Mouse (Mus musculus): ENCODE results near the gene Psmb3. TPM values are rescaled to one million over a fixed set of nuclear protein-coding genes. Genes with fewer than 3 reads are reported as not detected.
A peak's percentile ranks its signal among the peaks of the same experiment; 100 is the strongest.
"Not testable (repeated sequence)": the region's sequence is repeated elsewhere in the genome, so short reads cannot be mapped to it uniquely, and the experiment has no call there.

The Psmb3 gene
- polyA plus RNA-seq, 1 experiment from 2014 or later, result 545 TPM

GRCm38 (mm10) chr11:97733689-97734088 lies 30.5 kb downstream of the Psmb3 start:
- DNase-seq (ENCODE audit: low spot score) (peak; percentile 29), ATAC-seq (ENCODE audit: insufficient read depth, low FRiP score, low TSS enrichment) (no peak)
- WGBS, result 49% methylated on average over 10 of the region's 10 CpGs
- Histone ChIP-seq H3K9me3 (ENCODE audit: control insufficient read depth, low read length) (no peaks in the 10 kb centered on the region), H3K4me3 (ENCODE audit: low read depth, low read length) (no peak overlapping the region), H3K4me2 (ENCODE audit: low read depth) (no peak overlapping the region), H3K27ac (ENCODE audit: low read depth, low read length) (no peak overlapping the region), H3K4me1 (ENCODE audit: control insufficient read depth, insufficient read depth, low read length) (no peaks in the 10 kb centered on the region), H3K36me3 (ENCODE audit: control insufficient read depth, insufficient read depth, low read length) (no peaks in the 10 kb centered on the region), H3K9ac (ENCODE audit: low read length) (no peak overlapping the region), H3K27me3 (ENCODE audit: control insufficient read depth, insufficient read depth, low read length) (no peaks in the 10 kb centered on the region)

GRCm38 (mm10) chr11:97734810-97735209 lies 31.6 kb downstream of the Psmb3 start:
- H3K27me3 ChIP-seq (ENCODE audit: control insufficient read depth, insufficient read depth, low read length); H3K9me3 ChIP-seq (ENCODE audit: control insufficient read depth, low read length); ATAC-seq (ENCODE audit: insufficient read depth, low FRiP score, low TSS enrichment); DNase-seq (ENCODE audit: low spot score); H3K27ac ChIP-seq (ENCODE audit: low read depth, low read length); H3K4me1 ChIP-seq (ENCODE audit: control insufficient read depth, insufficient read depth, low read length); H3K4me2 ChIP-seq (ENCODE audit: low read depth); H3K9ac ChIP-seq (ENCODE audit: low read length); H3K36me3 ChIP-seq (ENCODE audit: control insufficient read depth, insufficient read depth, low read length); H3K4me3 ChIP-seq (ENCODE audit: low read depth, low read length): not testable (repeated sequence)
- WGBS, result 86% methylated on average over 5 of the region's 5 CpGs

- H3K27me3 ChIP-seq (ENCODE audit: control insufficient read depth, insufficient read depth, low read length), result no peaks in the 10 kb centered on the region
- no peak for ATAC-seq (ENCODE audit: insufficient read depth, low FRiP score, low TSS enrichment)
- no peak overlapping the region for H3K4me3 ChIP-seq (ENCODE audit: low read depth, low read length)
- no peaks in the 10 kb centered on the region for H3K36me3 ChIP-seq (ENCODE audit: control insufficient read depth, insufficient read depth, low read length)
- no peaks in the 10 kb centered on the region for H3K4me1 ChIP-seq (ENCODE audit: control insufficient read depth, insufficient read depth, low read length)
- H3K9ac ChIP-seq (ENCODE audit: low read length), result no peak overlapping the region
- no peak for DNase-seq (ENCODE audit: low spot score)
- H3K4me2 ChIP-seq (ENCODE audit: low read depth), result no peak overlapping the region
- WGBS, result 91% methylated on average over 5 of the region's 5 CpGs
- H3K27ac ChIP-seq (ENCODE audit: low read depth, low read length), result no peak overlapping the region
- no peaks in the 10 kb centered on the region for H3K9me3 ChIP-seq (ENCODE audit: control insufficient read depth, low read length)
Observed at GRCm38 (mm10) chr11:97736645-97737044, 33.4 kb downstream of the Psmb3 start.

GRCm38 (mm10) chr11:97737600-97737999 lies 34.4 kb downstream of the Psmb3 start:
- 82% methylated on average over 4 of the region's 4 CpGs for WGBS
- H3K4me1 ChIP-seq (ENCODE audit: control insufficient read depth, insufficient read depth, low read length), result 0 out of 2 replicates have a peak, but pooled peaks cover under 1% of the 10 kb centered on the region
- H3K27me3 ChIP-seq (ENCODE audit: control insufficient read depth, insufficient read depth, low read length), result no peaks in the 10 kb centered on the region
- H3K4me3 ChIP-seq (ENCODE audit: low read depth, low read length), result no peak overlapping the region
- no peaks in the 10 kb centered on the region for H3K36me3 ChIP-seq (ENCODE audit: control insufficient read depth, insufficient read depth, low read length)
- H3K27ac ChIP-seq (ENCODE audit: low read depth, low read length), result no peak overlapping the region
- DNase-seq (ENCODE audit: low spot score) (no peak), ATAC-seq (ENCODE audit: insufficient read depth, low FRiP score, low TSS enrichment) (no peak)
- H3K4me2 ChIP-seq (ENCODE audit: low read depth), result no peak overlapping the region
- no peaks in the 10 kb centered on the region for H3K9me3 ChIP-seq (ENCODE audit: control insufficient read depth, low read length)
- H3K9ac ChIP-seq (ENCODE audit: low read length), result no peak overlapping the region

GRCm38 (mm10) chr11:97738703-97739102 lies 35.5 kb downstream of the Psmb3 start:
- Histone ChIP-seq H3K4me3 (ENCODE audit: low read depth, low read length) (no peak overlapping the region), H3K36me3 (ENCODE audit: control insufficient read depth, insufficient read depth, low read length) (no peaks in the 10 kb centered on the region), H3K9me3 (ENCODE audit: control insufficient read depth, low read length) (no peaks in the 10 kb centered on the region), H3K27me3 (ENCODE audit: control insufficient read depth, insufficient read depth, low read length) (no peaks in the 10 kb centered on the region), H3K9ac (ENCODE audit: low read length) (no peak overlapping the region), H3K4me1 (ENCODE audit: control insufficient read depth, insufficient read depth, low read length) (peaks cover 11% of the 10 kb centered on the region; the same call in 1 of the 2 replicates), H3K4me2 (ENCODE audit: low read depth) (no peak overlapping the region), H3K27ac (ENCODE audit: low read depth, low read length) (no peak overlapping the region)
- 68% methylated on average over 6 of the region's 6 CpGs for WGBS
- ATAC-seq (ENCODE audit: insufficient read depth, low FRiP score, low TSS enrichment), result no peak
- DNase-seq (ENCODE audit: low spot score), result no peak

- H3K4me1 ChIP-seq (ENCODE audit: control insufficient read depth, insufficient read depth, low read length), result peaks cover 11% of the 10 kb centered on the region; the same call in 1 of the 2 replicates
Observed at GRCm38 (mm10) chr11:97739155-97739554, 36.0 kb downstream of the Psmb3 start.

GRCm38 (mm10) chr11:97740190-97740589 lies 37.0 kb downstream of the Psmb3 start:
- Histone ChIP-seq H3K27ac (ENCODE audit: low read depth, low read length) (no peak overlapping the region), H3K27me3 (ENCODE audit: control insufficient read depth, insufficient read depth, low read length) (no peaks in the 10 kb centered on the region), H3K4me2 (ENCODE audit: low read depth) (no peak overlapping the region), H3K9me3 (ENCODE audit: control insufficient read depth, low read length) (no peaks in the 10 kb centered on the region), H3K9ac (ENCODE audit: low read length) (no peak overlapping the region), H3K4me3 (ENCODE audit: low read depth, low read length) (no peak overlapping the region), H3K4me1 (ENCODE audit: control insufficient read depth, insufficient read depth, low read length) (peaks cover 11% of the 10 kb centered on the region; the same call in 1 of the 2 replicates), H3K36me3 (ENCODE audit: control insufficient read depth, insufficient read depth, low read length) (no peaks in the 10 kb centered on the region)
- DNase-seq (ENCODE audit: low spot score), result no peak
- ATAC-seq (ENCODE audit: insufficient read depth, low FRiP score, low TSS enrichment), result no peak
- 65% methylated on average over 7 of the region's 7 CpGs for WGBS

More at GRCm38 (mm10) chr11:97739155-97739554, 36.0 kb downstream of the Psmb3 start:
- H3K4me3 ChIP-seq (ENCODE audit: low read depth, low read length), result no peak overlapping the region
- H3K9ac ChIP-seq (ENCODE audit: low read length), result no peak overlapping the region
- no peaks in the 10 kb centered on the region for H3K9me3 ChIP-seq (ENCODE audit: control insufficient read depth, low read length)
- no peak overlapping the region for H3K4me2 ChIP-seq (ENCODE audit: low read depth)
- ATAC-seq (ENCODE audit: insufficient read depth, low FRiP score, low TSS enrichment) (no peak), DNase-seq (ENCODE audit: low spot score) (no peak)
- no peaks in the 10 kb centered on the region for H3K36me3 ChIP-seq (ENCODE audit: control insufficient read depth, insufficient read depth, low read length)
- H3K27me3 ChIP-seq (ENCODE audit: control insufficient read depth, insufficient read depth, low read length), result no peaks in the 10 kb centered on the region
- no peak overlapping the region for H3K27ac ChIP-seq (ENCODE audit: low read depth, low read length)
- 88% methylated on average over 3 of the region's 3 CpGs for WGBS

- Histone ChIP-seq H3K27ac (ENCODE audit: low read depth, low read length) (no peak overlapping the region), H3K9me3 (ENCODE audit: control insufficient read depth, low read length) (no peaks in the 10 kb centered on the region), H3K36me3 (ENCODE audit: control insufficient read depth, insufficient read depth, low read length) (peaks cover 3% of the 10 kb centered on the region; the same call in 1 of the 2 replicates), H3K9ac (ENCODE audit: low read length) (no peak overlapping the region), H3K4me2 (ENCODE audit: low read depth) (no peak overlapping the region), H3K4me1 (ENCODE audit: control insufficient read depth, insufficient read depth, low read length) (peaks cover 11% of the 10 kb centered on the region; the same call in 1 of the 2 replicates), H3K4me3 (ENCODE audit: low read depth, low read length) (no peak overlapping the region), H3K27me3 (ENCODE audit: control insufficient read depth, insufficient read depth, low read length) (no peaks in the 10 kb centered on the region)
- no peak for ATAC-seq (ENCODE audit: insufficient read depth, low FRiP score, low TSS enrichment)
- DNase-seq (ENCODE audit: low spot score), result no peak
- 92% methylated on average over 5 of the region's 5 CpGs for WGBS
Observed at GRCm38 (mm10) chr11:97742157-97742556, 39.0 kb downstream of the Psmb3 start.

GRCm38 (mm10) chr11:97742591-97742990 lies 39.4 kb downstream of the Psmb3 start:
- DNase-seq (ENCODE audit: low spot score) (no peak), ATAC-seq (ENCODE audit: insufficient read depth, low FRiP score, low TSS enrichment) (no peak)
- Histone ChIP-seq H3K9me3 (ENCODE audit: control insufficient read depth, low read length) (no peaks in the 10 kb centered on the region), H3K4me1 (ENCODE audit: control insufficient read depth, insufficient read depth, low read length) (peaks cover 11% of the 10 kb centered on the region; the same call in 1 of the 2 replicates), H3K36me3 (ENCODE audit: control insufficient read depth, insufficient read depth, low read length) (peaks cover 6% of the 10 kb centered on the region; the same call in 1 of the 2 replicates), H3K27me3 (ENCODE audit: control insufficient read depth, insufficient read depth, low read length) (no peaks in the 10 kb centered on the region), H3K27ac (ENCODE audit: low read depth, low read length) (no peak overlapping the region), H3K4me3 (ENCODE audit: low read depth, low read length) (no peak overlapping the region), H3K9ac (ENCODE audit: low read length) (no peak overlapping the region), H3K4me2 (ENCODE audit: low read depth) (peak overlapping the region; percentile 69)
- WGBS, result 92% methylated on average over 9 of the region's 9 CpGs

Data from neural tube, embryonic 11.5 days (tissue).